Mouse (Mus musculus) liver, adult 2 months (tissue): ENCODE measurements around the gene Plpp6. TPM values are rescaled to one million over a fixed set of nuclear protein-coding genes. Genes with fewer than 3 reads are reported as not detected.
A peak's percentile ranks its signal among the peaks of the same experiment; 100 is the strongest.

Experiments
- DNase-seq: peaks from one replicate; pipeline ENCODE4 v3.0.0-alpha.2; 2011; ENCODE audit warnings: low read depth, low spot score; ENCODE audit errors: extremely low read depth
- H3K27ac ChIP-seq: fragments of 200-500 bp; replicated peaks from 2 replicates; pipeline ENCODE4 v1.5.1; 2012; ENCODE audit warnings: low read depth, mild to moderate bottlenecking, control low read depth, inconsistent platforms, low read length; ENCODE audit not compliant: insufficient read depth
- H3K27me3 ChIP-seq: fragments of 200-500 bp; 2 replicates; pipeline ENCODE4 v1.6.1; 2012; ENCODE audit warnings: mild to moderate bottlenecking, moderate library complexity, low read length, inconsistent platforms; ENCODE audit not compliant: control insufficient read depth, insufficient read depth
- H3K36me3 ChIP-seq: fragments of 200-500 bp; 2 replicates; pipeline ENCODE4 v1.6.1; 2012; ENCODE audit warnings: low read length, inconsistent platforms; ENCODE audit not compliant: control insufficient read depth, insufficient read depth
- H3K4me1 ChIP-seq: fragments of 200-500 bp; 2 replicates; pipeline ENCODE4 v1.6.1; 2011; ENCODE audit warnings: low read length; ENCODE audit not compliant: control insufficient read depth, insufficient read depth
- H3K4me3 ChIP-seq: fragments of 200-500 bp; 2 replicates; pipeline ENCODE4 v1.5.1; 2011; ENCODE audit warnings: low read depth, mild to moderate bottlenecking, control low read depth, low read length, moderate library complexity; ENCODE audit not compliant: insufficient read depth
- H3K79me2 ChIP-seq: fragments of 200-500 bp; 2 replicates; pipeline ENCODE4 v1.6.1; 2012; ENCODE audit warnings: inconsistent platforms, mild to moderate bottlenecking, low read length, moderate library complexity; ENCODE audit not compliant: control insufficient read depth, insufficient read depth
- H3K9ac ChIP-seq: fragments of 200-500 bp; 2 replicates; pipeline ENCODE4 v1.6.1; 2012; ENCODE audit warnings: low read depth, mild to moderate bottlenecking, control low read depth, inconsistent platforms, low read length
- CTCF ChIP-seq: fragments of 200-500 bp; IDR thresholded peaks from 2 replicates; pipeline ENCODE4 v1.5.1; 2011; ENCODE audit warnings: low read depth, low read length, control low read depth
- POLR2A ChIP-seq: fragments of 200-500 bp; IDR thresholded peaks from 2 replicates; pipeline ENCODE4 v1.6.1; 2011; ENCODE audit warnings: low read length, control low read depth; ENCODE audit not compliant: insufficient read depth; ENCODE audit errors: extremely low read depth
- WGBS: fragments of 180-500 bp; shearing (Covaris S2); methylation state at CpG from one replicate; pipeline ENCODE4 v1.1.7; 2018; 5-methylcytosine and 5-hydroxymethylcytosine counted together
- polyA plus RNA-seq: library from polyadenylated mRNA; depleted of rRNA; stranded (reverse); fragments of >200 nt; gene quantifications from 2 replicates; pipeline ENCODE4 v1.2.3, GENCODE M21; 2012
- total RNA-seq: library from RNA; depleted of rRNA; stranded (reverse); fragments of >200 nt; gene quantifications from 2 replicates; pipeline ENCODE4 v1.2.3, GENCODE M21; 2014

The Plpp6 gene
- total and polyA plus RNA-seq, 2 experiments = 7.2 to 8.3 TPM

DNA sequence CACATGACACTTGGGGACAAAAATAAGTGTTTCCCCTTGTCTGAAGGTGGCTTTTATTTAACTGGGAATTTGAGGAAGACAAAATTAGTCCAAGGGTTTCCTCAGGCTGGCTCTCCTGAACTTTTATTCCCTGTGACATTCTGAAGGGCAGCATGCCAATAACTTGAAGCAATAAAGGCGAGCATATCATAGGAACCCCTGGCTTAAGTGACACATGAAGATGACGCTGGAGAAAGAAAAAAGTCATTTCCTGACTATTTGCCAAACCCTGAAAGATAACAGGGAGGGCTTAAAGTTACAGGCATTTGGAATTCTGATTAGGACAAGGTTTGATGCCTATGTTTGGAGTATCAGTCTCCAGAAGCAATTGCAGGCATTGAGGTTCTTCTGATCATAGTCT lies 16.4 kb upstream of the Plpp6 start:
- Histone ChIP-seq H3K9ac (no peak overlapping the region), H3K27ac (no peak overlapping the region), H3K4me1 (no peaks in the 10 kb centered on the region), H3K36me3 (no peaks in the 10 kb centered on the region), H3K4me3 (no peak overlapping the region), H3K27me3 (no peaks in the 10 kb centered on the region), H3K79me2 (no peaks in the 10 kb centered on the region)
- DNase-seq = no peak
- TF ChIP-seq POLR2A = no peak
- TF ChIP-seq CTCF = no peak
- WGBS = 42% methylated on average over 2 of the region's 2 CpGs

- H3K4me1 ChIP-seq = no peaks in the 10 kb centered on the region
- no peak overlapping the region for H3K9ac ChIP-seq
- DNase-seq = no peak
- H3K4me3 ChIP-seq = no peak overlapping the region
- 92% methylated on average over 5 of the region's 5 CpGs for WGBS
- no peak for TF ChIP-seq CTCF
- TF ChIP-seq POLR2A = no peak
- no peaks in the 10 kb centered on the region for H3K79me2 ChIP-seq
- H3K27ac ChIP-seq = no peak overlapping the region
- no peaks in the 10 kb centered on the region for H3K27me3 ChIP-seq
- no peaks in the 10 kb centered on the region for H3K36me3 ChIP-seq
These were observed 12.5 kb upstream of the Plpp6 start for GRCm38 (mm10) chr19:28951251-28951650.

- Histone ChIP-seq H3K27me3 (no peaks in the 10 kb centered on the region), H3K4me3 (no peak overlapping the region), H3K4me1 (peaks cover 9% of the 10 kb centered on the region; the same call in 1 of the 2 replicates), H3K36me3 (no peaks in the 10 kb centered on the region), H3K79me2 (0 out of 2 replicates have a peak, but pooled peaks cover 4% of the 10 kb centered on the region), H3K27ac (no peak overlapping the region), H3K9ac (no peak overlapping the region)
- no peak for TF ChIP-seq CTCF
- TF ChIP-seq POLR2A = no peak
- WGBS = 51% methylated on average over 3 of the region's 3 CpGs
- DNase-seq = no peak
These were observed 640 bp upstream of the Plpp6 start for GRCm38 (mm10) chr19:28963113-28963512.

DNA sequence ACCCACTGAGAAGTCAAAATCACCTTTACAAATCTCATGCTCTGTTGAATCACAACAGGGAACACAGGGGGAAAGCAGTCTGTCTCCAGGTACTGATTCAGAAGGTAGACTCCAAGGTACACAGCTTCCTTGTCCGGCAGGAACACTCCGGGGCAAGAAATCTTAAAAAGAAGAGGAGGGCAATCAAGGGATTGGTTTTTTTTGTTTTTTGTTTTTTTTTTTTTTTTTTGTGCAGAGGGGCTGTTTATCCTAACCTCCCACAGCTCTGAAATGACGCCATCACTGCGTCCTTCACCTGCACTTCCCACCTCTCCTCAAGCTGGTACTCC lies 276 bp upstream of the Plpp6 start:
- Histone ChIP-seq H3K36me3 (no peaks in the 10 kb centered on the region), H3K27me3 (no peaks in the 10 kb centered on the region), H3K9ac (no peak overlapping the region), H3K79me2 (0 out of 2 replicates have a peak, but pooled peaks cover 4% of the 10 kb centered on the region), H3K4me1 (peaks cover 9% of the 10 kb centered on the region; the same call in 1 of the 2 replicates), H3K27ac (no peak overlapping the region), H3K4me3 (peak overlapping the region; percentile 80)
- 10% methylated on average over 4 of the region's 4 CpGs for WGBS
- DNase-seq = no peak
- TF ChIP-seq POLR2A = no peak
- no peak for TF ChIP-seq CTCF

DNA sequence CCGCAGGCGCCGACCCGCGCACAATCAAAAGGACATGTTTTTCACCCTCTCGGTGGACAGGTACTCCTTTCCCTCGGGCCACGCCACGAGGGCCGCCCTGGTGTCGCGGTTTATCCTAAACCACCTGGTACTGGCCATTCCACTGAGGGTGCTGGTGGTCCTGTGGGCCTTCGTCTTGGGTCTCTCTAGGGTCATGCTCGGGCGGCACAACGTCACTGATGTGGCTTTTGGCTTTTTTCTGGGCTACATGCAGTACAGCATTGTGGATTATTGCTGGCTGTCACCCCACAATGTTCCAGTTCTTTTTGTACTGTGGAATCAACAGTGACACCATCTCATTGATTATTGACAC lies 775 bp downstream of the Plpp6 start:
- TF ChIP-seq POLR2A (no peak), CTCF (no peak)
- 10% methylated on average over 16 of the region's 16 CpGs for WGBS
- H3K4me3 ChIP-seq = peak overlapping the region; percentile 80
- H3K27me3 ChIP-seq = no peaks in the 10 kb centered on the region
- no peaks in the 10 kb centered on the region for H3K36me3 ChIP-seq
- DNase-seq = no peak
- H3K79me2 ChIP-seq = 0 out of 2 replicates have a peak, but pooled peaks cover 4% of the 10 kb centered on the region
- peaks cover 9% of the 10 kb centered on the region; the same call in 1 of the 2 replicates for H3K4me1 ChIP-seq
- H3K27ac ChIP-seq = no peak overlapping the region
- peak overlapping the region; percentile 87 for H3K9ac ChIP-seq

DNA sequence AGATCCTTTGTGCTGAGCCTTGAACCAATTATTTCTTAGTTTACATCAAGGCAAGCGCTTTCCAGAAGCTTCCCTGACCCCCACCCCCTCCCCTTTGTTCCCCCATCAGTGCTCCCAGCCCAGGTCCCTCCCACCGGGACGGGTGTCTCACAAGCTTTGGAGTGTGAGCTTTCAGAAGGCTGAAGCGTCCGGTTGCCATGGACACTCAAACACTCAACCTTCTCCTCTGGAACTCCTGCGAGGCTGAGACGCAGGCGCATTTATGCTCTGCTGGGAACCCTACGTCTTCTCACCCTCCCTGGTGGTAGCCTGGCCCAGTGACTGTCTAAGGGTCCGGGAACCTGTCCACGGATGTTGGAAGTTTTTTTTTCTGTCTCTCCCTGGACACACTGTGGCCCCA lies 3.9 kb downstream of the Plpp6 start, which contains the start of gene 4430402I18Rik:
Gene 4430402I18Rik (minus strand): TSS at position 149 of the 400 bp plus-strand sequence.
- no peak for DNase-seq

More for the DNA sequence above, 3.9 kb downstream of the Plpp6 start, which contains the start of gene 4430402I18Rik:
- TF ChIP-seq POLR2A (no peak), CTCF (no peak)
- Histone ChIP-seq H3K36me3 (no peaks in the 10 kb centered on the region), H3K4me3 (no peak within 1 kb of the TSS), H3K27me3 (no peaks in the 10 kb centered on the region), H3K9ac (no peak within 1 kb of the TSS), H3K27ac (no peak within 1 kb of the TSS), H3K79me2 (0 out of 2 replicates have a peak, but pooled peaks cover 4% of the 10 kb centered on the region), H3K4me1 (peaks cover 6% of the 10 kb centered on the region; the same call in 1 of the 2 replicates)
- 68% methylated on average over 11 of the region's 11 CpGs for WGBS
